Mouse (Mus musculus): Measurements from ENCODE around the gene Rhoc. TPM values are rescaled to one million over a fixed set of nuclear protein-coding genes. Genes with fewer than 3 reads are reported as not detected.
"Not testable (repeated sequence)": the region's sequence is repeated elsewhere in the genome, so short reads cannot be mapped to it uniquely, and the experiment has no call there.

The Rhoc gene
- total RNA-seq, 4 experiments from 2014 or later = 19.0 to 40.0 (median 30.6) TPM

GRCm38 (mm10) chr3:104785284-104785683 is 2.9 kb upstream of the Rhoc start:
- DNase-seq (ENCODE audit: low spot score in 2 of 2) = no peak

GRCm38 (mm10) chr3:104788561-104789311 is 561 bp downstream of the Rhoc start:
- DNase-seq (ENCODE audit: low spot score in 2 of 2) = peak in 1 of 2 experiments; percentile 43

GRCm38 (mm10) chr3:104789312-104789605 is 1.1 kb downstream of the Rhoc start:
- DNase-seq (ENCODE audit: low spot score in 2 of 2) = no peak

GRCm38 (mm10) chr3:104789822-104790221 is 1.6 kb downstream of the Rhoc start:
- no peak for DNase-seq (ENCODE audit: low spot score in 2 of 2)

GRCm38 (mm10) chr3:104790401-104790937 is 2.3 kb downstream of the Rhoc start:
- peak in 1 of 2 experiments; percentile 39 for DNase-seq (ENCODE audit: low spot score in 2 of 2)

- DNase-seq (ENCODE audit: low spot score in 2 of 2) = no peak
These were observed 2.8 kb downstream of the Rhoc start for GRCm38 (mm10) chr3:104791017-104791416.

- DNase-seq (ENCODE audit: low spot score in 2 of 2) = no peak
These were observed 3.5 kb downstream of the Rhoc start for GRCm38 (mm10) chr3:104791671-104792070.

- DNase-seq (ENCODE audit: low spot score in 2 of 2) = no peak
These were observed 4.4 kb downstream of the Rhoc start for GRCm38 (mm10) chr3:104792360-104793270.

- peak; percentile 50 to 58 for DNase-seq (ENCODE audit: low spot score in 2 of 2)
These were observed 6.0 kb downstream of the Rhoc start for GRCm38 (mm10) chr3:104793871-104794828.

- DNase-seq (ENCODE audit: low spot score in 2 of 2) = no peak
These were observed 6.8 kb downstream of the Rhoc start for GRCm38 (mm10) chr3:104794953-104795470.

- no peak for DNase-seq (ENCODE audit: low spot score in 2 of 2)
These were observed 7.6 kb downstream of the Rhoc start for GRCm38 (mm10) chr3:104795661-104796340.

GRCm38 (mm10) chr3:104796430-104797082 is 8.4 kb downstream of the Rhoc start:
- no peak for DNase-seq (ENCODE audit: low spot score in 2 of 2)

- no peak for DNase-seq (ENCODE audit: low spot score in 2 of 2)
These were observed 12.5 kb downstream of the Rhoc start for GRCm38 (mm10) chr3:104800681-104801080.

GRCm38 (mm10) chr3:104801481-104801880 is 13.3 kb downstream of the Rhoc start:
- DNase-seq (ENCODE audit: low spot score in 2 of 2) = no peak

- no peak for DNase-seq (ENCODE audit: low spot score in 2 of 2)
These were observed 16.1 kb downstream of the Rhoc start for GRCm38 (mm10) chr3:104804312-104804711.

- no peak for DNase-seq (ENCODE audit: low spot score in 2 of 2)
These were observed 17.4 kb downstream of the Rhoc start for GRCm38 (mm10) chr3:104805539-104805938.

GRCm38 (mm10) chr3:104811752-104812151 is 23.6 kb downstream of the Rhoc start:
- no peak for DNase-seq (ENCODE audit: low spot score in 2 of 2)

GRCm38 (mm10) chr3:104812254-104812653 is 24.1 kb downstream of the Rhoc start:
- DNase-seq (ENCODE audit: low spot score in 2 of 2) = no peak

GRCm38 (mm10) chr3:104813227-104813626 is 25.1 kb downstream of the Rhoc start:
- not testable (repeated sequence) for DNase-seq (ENCODE audit: low spot score in 2 of 2)

- no peak for DNase-seq (ENCODE audit: low spot score in 2 of 2)
These were observed 26.6 kb downstream of the Rhoc start for GRCm38 (mm10) chr3:104814746-104815145.

All from layer of hippocampus, adult 8-10 months (tissue).